Mouse (Mus musculus) neural tube, embryonic 11.5 days (tissue): ENCODE measurements around the gene Fcrl6. TPM values are rescaled to one million over a fixed set of nuclear protein-coding genes. Genes with fewer than 3 reads are reported as not detected.

Experiments
- ATAC-seq: fragments of 200-750 bp; cut with Nextera tagmentation; 2 replicates; pipeline ENCODE4 v1.8.0; 2017; ENCODE audit warnings: moderate number of reproducible peaks, mild to moderate bottlenecking, moderate TSS enrichment, moderate library complexity; ENCODE audit not compliant: insufficient read depth, low FRiP score, low TSS enrichment
- DNase-seq: peaks from one replicate; pipeline ENCODE4 v3.0.0-alpha.2; 2015; ENCODE audit warnings: low spot score
- H3K27ac ChIP-seq: fragments of 300-500 bp; sonication (generic); 2 replicates; pipeline ENCODE4 v1.5.1; 2014; ENCODE audit warnings: low read depth, mild to moderate bottlenecking, low read length
- H3K27me3 ChIP-seq: fragments of 300-500 bp; sonication (generic); 2 replicates; pipeline ENCODE4 v1.6.1; 2014; ENCODE audit warnings: mild to moderate bottlenecking, low read length, mixed read lengths; ENCODE audit not compliant: control insufficient read depth, insufficient read depth
- H3K36me3 ChIP-seq: fragments of 300-500 bp; sonication (generic); 2 replicates; pipeline ENCODE4 v1.6.1; 2014; ENCODE audit warnings: mild to moderate bottlenecking, low read length, moderate library complexity, mixed read lengths; ENCODE audit not compliant: control insufficient read depth, insufficient read depth
- H3K4me1 ChIP-seq: fragments of 300-500 bp; sonication (generic); 2 replicates; pipeline ENCODE4 v1.6.1; 2014; ENCODE audit warnings: low read length, mixed read lengths; ENCODE audit not compliant: control insufficient read depth, insufficient read depth
- H3K4me2 ChIP-seq: fragments of 300-500 bp; sonication (generic); 2 replicates; pipeline ENCODE4 v1.6.1; 2014; ENCODE audit warnings: low read depth, mild to moderate bottlenecking, moderate library complexity
- H3K4me3 ChIP-seq: fragments of 300-500 bp; sonication (generic); 2 replicates; pipeline ENCODE4 v1.5.1; 2014; ENCODE audit warnings: low read depth, low read length
- H3K9ac ChIP-seq: fragments of 300-500 bp; sonication (generic); 2 replicates; pipeline ENCODE4 v1.6.1; 2014; ENCODE audit warnings: mild to moderate bottlenecking, low read length
- H3K9me3 ChIP-seq: fragments of 300-500 bp; sonication (generic); 2 replicates; pipeline ENCODE4 v1.6.1; 2016; ENCODE audit warnings: low read length; ENCODE audit not compliant: control insufficient read depth
- WGBS: fragments of 180-500 bp; shearing (Covaris S2); extraction: QIAGEN DNeasy Blood & Tissue Kit; methylation state at CpG from one replicate; pipeline ENCODE4 v1.1.7; 2014; 5-methylcytosine and 5-hydroxymethylcytosine counted together
- polyA plus RNA-seq: library from polyadenylated mRNA; unstranded; fragments of >200 nt; fragmentation: Nextera tagmentation; extraction: Ambion mirVana; gene quantifications from 2 replicates; pipeline ENCODE4 v1.2.1, GENCODE M21; 2014

The Fcrl6 gene
- polyA plus RNA-seq, 1 experiment from 2014 or later = 0.31 TPM

DNA sequence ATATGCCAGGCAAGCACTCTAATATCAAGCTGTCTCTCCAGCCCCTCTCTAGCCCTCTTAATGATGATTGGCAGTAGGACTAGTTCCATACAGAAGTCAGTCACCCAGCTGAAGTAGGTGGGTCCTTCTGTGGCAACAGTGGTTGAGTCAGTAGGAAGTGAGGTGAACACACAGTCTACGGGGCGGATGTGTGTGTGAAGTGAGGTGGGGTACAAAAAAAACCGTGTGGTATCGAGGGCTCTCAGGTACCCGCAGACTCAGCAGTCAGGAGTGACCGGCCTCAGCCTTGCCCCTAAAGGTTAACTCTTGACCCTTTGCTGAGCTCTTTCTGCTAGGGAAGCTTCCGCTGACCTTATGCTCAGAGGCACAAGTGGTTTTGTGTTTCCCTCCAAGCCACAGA, 53.9 kb downstream of the Fcrl6 start:
- no peaks in the 10 kb centered on the region for H3K27me3 ChIP-seq
- ATAC-seq (no peak), DNase-seq (no peak)
- H3K4me2 ChIP-seq = no peak overlapping the region
- H3K27ac ChIP-seq = no peak overlapping the region
- WGBS = 58% methylated on average over 7 of the region's 7 CpGs
- no peak overlapping the region for H3K4me3 ChIP-seq
- peaks cover 17% of the 10 kb centered on the region for H3K4me1 ChIP-seq
- H3K9ac ChIP-seq = no peak overlapping the region
- H3K36me3 ChIP-seq = no peaks in the 10 kb centered on the region
- no peaks in the 10 kb centered on the region for H3K9me3 ChIP-seq

Other genes starting within 250 kb of the Fcrl6 start
- gene Pigm, start 226.0 kb downstream of the Fcrl6 start, polyA plus RNA-seq = 14.2 and 15.1 TPM in 2 replicates
- gene Slamf9, start 127.2 kb downstream of the Fcrl6 start, polyA plus RNA-seq = 0.17 TPM in 1 of 2 replicates, not detected in the other
- gene Igsf9, start 120.8 kb downstream of the Fcrl6 start, polyA plus RNA-seq = 45.9 and 59.3 TPM in 2 replicates
- gene Tagln2, start 102.5 kb downstream of the Fcrl6 start, polyA plus RNA-seq = 79.8 and 93.6 TPM in 2 replicates
- 1.7 and 2.5 TPM in 2 replicates for gene Cfap45, start 81.8 kb downstream of the Fcrl6 start, polyA plus RNA-seq
- gene Vsig8, start 46.6 kb downstream of the Fcrl6 start, polyA plus RNA-seq = 0.15 TPM in 1 of 2 replicates, not detected in the other
- not detected in 2 replicates for gene Slamf8, start 12.0 kb downstream of the Fcrl6 start, polyA plus RNA-seq
- 20.4 and 20.6 TPM in 2 replicates for gene Dusp23, start 30.4 kb upstream of the Fcrl6 start, polyA plus RNA-seq
- 3.8 and 4.0 TPM in 2 replicates for gene Crp, start 95.5 kb upstream of the Fcrl6 start, polyA plus RNA-seq